Mouse (Mus musculus): ENCODE data around the gene Vps39.

Vps39 gene

GRCm38 (mm10) chr2:120296160-120296559 is 56.8 kb downstream of the Vps39 start:
- no peak for DNase-seq

- no peak for DNase-seq
These were observed 61.4 kb downstream of the Vps39 start for GRCm38 (mm10) chr2:120291471-120292078.

GRCm38 (mm10) chr2:120288995-120289394 is 63.9 kb downstream of the Vps39 start, which contains the start of gene Pla2g4d:
Gene Pla2g4d (minus strand): TSS chr2:120289197.
- DNase-seq, result no peak

- DNase-seq, result no peak
These were observed 64.5 kb downstream of the Vps39 start for GRCm38 (mm10) chr2:120288401-120288800.

GRCm38 (mm10) chr2:120285639-120286038 is 67.3 kb downstream of the Vps39 start:
- DNase-seq, result no peak

- no peak for DNase-seq
These were observed 68.2 kb downstream of the Vps39 start for GRCm38 (mm10) chr2:120284705-120285104.

- DNase-seq, result no peak
These were observed 68.8 kb downstream of the Vps39 start for GRCm38 (mm10) chr2:120284094-120284493.

GRCm38 (mm10) chr2:120283550-120283949 is 69.4 kb downstream of the Vps39 start:
- DNase-seq, result no peak

GRCm38 (mm10) chr2:120281221-120281620 is 71.7 kb downstream of the Vps39 start:
- no peak for DNase-seq

GRCm38 (mm10) chr2:120279961-120280360 is 73.0 kb downstream of the Vps39 start:
- peak; percentile 43 to 60 for DNase-seq

GRCm38 (mm10) chr2:120276951-120277350 is 76.0 kb downstream of the Vps39 start:
- no peak for DNase-seq

GRCm38 (mm10) chr2:120268635-120269034 is 84.3 kb downstream of the Vps39 start:
- DNase-seq, result peak; percentile 27 to 39

Measured in lung, postnatal 4 days (tissue).